Mouse (Mus musculus): ENCODE measurements around the gene Ryr1. TPM values are rescaled to one million over a fixed set of nuclear protein-coding genes. Genes with fewer than 3 reads are reported as not detected.
"Not testable (repeated sequence)": the region's sequence is repeated elsewhere in the genome, so short reads cannot be mapped to it uniquely, and the experiment has no call there.

Ryr1 gene
- total RNA-seq, 2 experiments from 2014 or later: 1,495 to 1,823 TPM

DNA sequence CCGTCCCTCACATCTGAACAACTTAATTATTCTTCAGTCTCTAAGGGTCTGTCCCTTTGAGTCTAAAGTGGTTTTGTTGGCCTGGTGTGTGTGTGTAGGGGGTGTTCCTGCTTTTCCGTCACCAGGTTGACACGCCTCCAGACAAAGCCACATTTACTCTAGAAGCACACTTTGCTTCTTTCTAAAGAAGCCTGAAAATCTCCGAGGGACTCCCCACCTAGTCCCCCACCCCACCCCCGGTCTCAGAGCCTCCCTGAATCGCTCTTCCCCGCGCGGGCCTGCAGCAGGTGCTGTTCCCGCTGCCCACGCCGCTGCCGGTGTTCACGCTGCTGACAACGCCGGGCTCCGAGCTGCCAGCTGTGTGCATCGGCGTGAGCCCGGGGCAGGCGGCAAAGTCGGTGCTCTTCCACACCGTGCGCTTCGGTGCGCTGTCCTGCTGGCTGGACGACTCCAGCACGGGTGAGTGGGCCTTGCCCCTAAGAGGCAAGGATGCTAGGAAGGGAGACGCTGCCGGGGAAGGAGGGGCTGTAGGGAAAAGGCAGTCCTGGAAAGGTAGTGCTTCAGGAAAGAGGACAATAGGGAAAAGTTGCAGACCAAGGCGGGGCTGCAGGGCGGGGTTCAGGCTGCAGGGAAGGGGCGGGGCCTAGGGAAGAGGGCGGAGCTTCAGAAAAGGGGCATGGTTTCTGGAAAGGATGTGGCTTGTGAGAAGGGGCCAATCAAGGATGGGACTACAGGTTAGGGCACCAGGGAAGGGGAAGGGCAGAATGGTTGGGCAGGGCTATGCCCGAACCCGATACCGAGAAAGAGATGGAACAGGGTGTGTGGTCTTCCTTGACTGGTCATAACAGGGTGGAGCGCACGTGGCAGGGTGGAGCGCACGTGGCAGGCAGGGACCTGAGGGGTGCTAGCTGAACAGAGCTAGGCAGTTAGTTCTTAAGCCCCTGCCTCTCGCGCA, 124.1 kb downstream of the Ryr1 start:
- intact Hi-C loops (cut with DNase I): no loop called here
- peak; percentile 49 to 56 for DNase-seq

DNA sequence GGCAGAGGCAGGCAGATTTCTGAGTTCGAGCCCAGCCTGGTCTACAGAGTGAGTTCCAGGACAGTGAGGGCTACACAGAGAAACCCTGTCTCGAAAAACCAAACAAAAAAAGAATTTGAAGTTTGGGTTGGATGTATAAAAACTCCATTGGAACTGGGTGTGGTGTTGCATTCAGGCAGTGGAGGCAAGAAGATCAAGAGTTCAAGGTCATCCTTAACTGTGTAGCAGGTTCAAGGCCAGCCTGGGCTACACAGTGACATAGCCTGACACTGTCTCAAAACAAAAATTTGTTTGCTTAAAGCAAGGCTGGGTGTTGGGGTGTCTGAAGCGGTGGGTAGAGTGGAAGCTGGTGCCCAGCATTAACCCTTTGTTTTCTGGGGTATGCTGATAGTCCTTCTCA, 131.6 kb downstream of the Ryr1 start:
- intact Hi-C loops (cut with DNase I): no loop called here
- no peak for DNase-seq

DNA sequence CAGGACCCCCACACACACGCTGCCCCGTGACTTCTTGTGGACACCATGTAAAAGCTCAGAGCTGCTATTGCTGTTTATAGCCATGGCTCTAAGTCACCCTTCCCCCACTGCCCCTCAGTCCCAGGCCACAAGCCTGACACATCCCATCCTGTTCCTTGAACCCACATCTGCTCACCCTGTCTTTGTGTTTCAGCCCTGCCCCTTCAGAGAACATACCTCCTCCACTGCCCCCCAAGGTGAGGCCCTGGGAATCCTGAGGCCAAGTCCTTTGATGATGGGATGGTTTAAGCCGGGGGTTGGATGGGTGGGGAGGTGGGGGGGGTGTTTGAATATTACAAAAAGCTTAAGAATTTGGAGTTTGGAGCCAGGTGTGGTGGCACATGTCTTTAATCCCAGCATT, 132.0 kb downstream of the Ryr1 start:
- intact Hi-C loops (cut with DNase I): no loop called here

DNA sequence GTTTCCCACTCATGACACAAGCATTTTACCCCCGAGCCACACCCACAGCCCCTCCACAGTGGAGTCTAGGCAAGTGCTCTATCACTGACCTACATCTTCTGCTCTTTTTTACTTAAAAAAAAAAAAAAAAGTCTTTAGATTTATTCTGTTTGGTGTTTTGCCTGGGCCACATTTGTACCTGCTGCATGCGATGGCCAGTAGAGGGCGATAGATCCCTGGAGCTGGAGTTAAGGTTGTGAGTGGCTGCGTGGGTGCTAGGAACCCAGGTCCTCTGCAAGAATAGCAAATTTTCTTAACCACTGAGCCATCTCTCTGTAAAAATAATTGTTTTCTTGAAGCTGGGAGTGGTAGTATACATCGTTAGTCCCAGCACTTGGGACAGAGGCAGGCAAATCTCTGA, 133.4 kb downstream of the Ryr1 start:
- no peak for DNase-seq
- intact Hi-C loops (cut with DNase I): no loop called here

More for the DNA sequence above, 132.0 kb downstream of the Ryr1 start:
- DNase-seq: no peak

DNA sequence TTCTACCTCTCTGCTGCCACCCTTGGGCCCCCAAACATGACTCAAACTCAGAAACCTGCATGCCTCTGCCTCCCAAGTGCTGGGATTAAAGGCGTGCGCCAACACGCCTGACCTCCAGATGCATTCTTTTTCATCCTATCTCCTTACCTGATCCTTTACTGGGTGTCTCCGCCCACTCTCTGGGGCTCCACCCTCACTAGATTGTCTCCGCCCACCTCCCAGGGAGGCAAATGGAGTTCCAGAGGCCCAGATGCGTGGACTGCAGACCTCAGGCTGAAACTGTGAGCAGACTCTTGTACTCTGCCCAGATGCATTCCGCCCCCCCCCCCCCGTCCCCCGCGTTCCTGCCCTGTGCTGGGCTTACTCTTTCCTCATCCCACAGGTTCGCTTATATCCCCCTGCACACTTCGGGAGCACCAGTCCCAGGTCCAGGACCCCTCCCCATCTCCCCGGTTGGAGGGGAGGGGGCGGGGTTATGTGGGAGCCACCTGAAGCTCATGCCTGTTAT, 134.2 kb downstream of the Ryr1 start:
- DNase-seq: no peak
- intact Hi-C loops (cut with DNase I): no loop called here

DNA sequence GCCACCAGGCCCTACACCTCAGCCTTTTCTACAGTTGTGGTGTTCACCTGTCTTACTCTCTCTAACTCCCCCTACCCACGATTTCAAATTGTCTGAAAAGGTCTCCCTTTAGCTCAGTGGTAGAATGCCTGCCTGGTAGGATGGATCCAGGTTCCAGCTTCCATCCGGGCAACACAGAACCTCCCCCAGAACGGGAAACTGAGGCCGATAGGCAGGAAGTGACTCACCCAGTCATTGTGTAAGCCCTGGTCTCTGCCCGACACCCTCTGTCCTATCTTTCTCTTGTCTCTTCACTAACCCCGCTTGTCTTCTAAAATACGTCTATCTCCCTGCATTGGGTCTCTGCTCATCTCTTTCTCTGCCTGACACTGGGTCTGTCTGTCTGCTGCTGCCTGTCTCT, 139.8 kb downstream of the Ryr1 start:
- no peak for DNase-seq
- intact Hi-C loops (cut with DNase I): loop anchor here (10.0 kb wide), 1 partner anchor 310 kb away; no protein-coding TSS in a partner anchor

DNA sequence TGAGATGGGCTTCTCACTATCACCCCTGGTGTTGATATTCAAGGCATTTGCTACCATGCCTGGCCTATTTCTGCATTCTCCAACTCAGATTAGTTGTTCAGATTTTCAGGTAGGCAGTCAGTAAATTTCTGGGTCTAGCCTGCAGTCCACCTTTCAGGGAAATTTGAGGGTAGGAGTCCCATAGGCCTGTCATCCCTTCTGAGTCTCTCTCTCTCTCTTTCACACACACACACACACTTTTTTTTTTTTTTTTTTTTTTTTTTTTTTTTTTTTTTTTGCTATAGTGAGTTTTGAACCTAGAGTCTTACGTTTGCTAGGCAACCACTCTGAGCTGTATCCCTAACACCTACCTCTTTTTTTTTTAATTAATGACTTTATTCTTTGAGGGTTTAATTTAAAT, 140.5 kb downstream of the Ryr1 start:
- DNase-seq: no peak
- intact Hi-C loops (cut with DNase I): loop anchor here (10.0 kb wide), 1 partner anchor 310 kb away; no protein-coding TSS in a partner anchor

DNA sequence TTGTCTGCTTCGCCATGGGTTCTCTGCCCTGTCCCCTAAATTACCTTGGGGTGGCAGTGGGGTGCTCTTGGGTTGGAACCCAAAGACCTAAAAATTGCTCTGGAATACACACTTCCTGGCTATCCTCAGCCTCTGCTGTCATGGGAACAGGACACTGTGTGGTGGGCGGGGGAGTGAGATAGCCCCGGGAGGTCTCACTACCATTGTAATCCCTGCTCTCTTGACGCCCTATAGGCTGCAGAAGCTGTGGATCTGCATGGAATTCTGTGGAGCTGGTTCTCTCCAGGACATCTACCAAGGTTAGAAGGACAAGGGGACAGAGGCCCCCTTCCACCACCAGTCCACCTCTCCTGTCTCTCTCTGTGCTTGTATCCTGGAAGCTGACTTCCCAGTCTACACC, 141.1 kb downstream of the Ryr1 start:
- no peak for DNase-seq
- intact Hi-C loops (cut with DNase I): loop anchor here (10.0 kb wide), 1 partner anchor 311 kb away; no protein-coding TSS in a partner anchor

DNA sequence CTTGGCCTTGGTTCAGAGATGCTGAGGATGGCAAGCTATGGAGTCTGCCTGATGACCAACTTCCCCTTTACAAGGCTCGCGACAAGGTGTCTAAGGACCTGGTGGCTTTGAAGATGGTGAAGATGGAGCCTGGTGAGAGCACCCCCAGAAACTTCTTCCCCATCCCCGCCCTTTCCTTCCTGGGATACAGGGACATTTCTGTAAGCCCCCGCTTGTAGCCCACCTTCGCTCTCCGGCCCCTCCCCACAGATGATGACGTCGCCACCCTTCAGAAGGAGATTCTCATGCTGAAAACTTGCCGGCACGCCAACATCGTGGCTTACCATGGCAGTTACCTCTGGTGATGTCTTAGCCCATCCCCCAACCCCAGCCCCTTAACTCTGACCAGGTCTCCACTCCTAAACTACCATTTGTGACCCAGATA, 141.8 kb downstream of the Ryr1 start:
- no peak for DNase-seq
- intact Hi-C loops (cut with DNase I): loop anchor here (10.0 kb wide), 1 partner anchor 312 kb away; no protein-coding TSS in a partner anchor

DNA sequence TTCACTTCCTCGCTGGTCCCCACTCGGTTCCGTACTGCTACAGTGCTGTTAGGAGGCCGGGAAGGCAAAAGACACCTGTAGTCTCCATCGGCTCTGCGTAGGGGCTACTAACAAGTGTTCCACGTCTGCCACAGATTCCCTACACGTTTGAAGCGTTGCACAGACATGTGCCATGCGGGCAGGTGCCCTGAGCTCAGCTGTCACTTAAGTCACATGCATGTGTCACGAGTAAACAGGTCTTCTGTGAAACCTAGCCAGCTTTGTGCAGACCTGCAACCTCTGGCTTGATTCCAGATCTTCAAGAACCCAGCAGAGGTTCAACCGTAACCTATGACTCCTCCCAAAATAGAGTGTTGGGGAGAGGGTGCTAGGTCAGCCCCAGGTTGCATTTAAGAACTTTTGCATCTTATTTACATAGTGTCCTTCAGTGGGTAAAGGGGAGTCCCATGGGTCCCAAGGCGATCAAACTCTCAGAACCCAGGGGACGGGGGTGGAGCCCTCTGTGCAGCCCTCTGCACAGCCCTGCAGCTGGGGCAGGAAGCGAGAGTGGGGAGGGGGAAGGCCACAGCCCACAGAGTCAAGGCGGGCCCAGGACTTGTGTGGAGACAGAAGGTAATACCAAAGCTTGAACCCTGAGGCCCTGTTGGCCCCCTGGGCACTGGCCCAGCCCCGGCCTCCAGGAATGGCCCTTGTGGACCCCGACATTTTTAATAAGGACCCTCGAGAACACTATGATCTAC, 142.5 kb downstream of the Ryr1 start:
- intact Hi-C loops (cut with DNase I): loop anchor here (10.0 kb wide), 1 partner anchor 312 kb away; no protein-coding TSS in a partner anchor
- DNase-seq: no peak

DNA sequence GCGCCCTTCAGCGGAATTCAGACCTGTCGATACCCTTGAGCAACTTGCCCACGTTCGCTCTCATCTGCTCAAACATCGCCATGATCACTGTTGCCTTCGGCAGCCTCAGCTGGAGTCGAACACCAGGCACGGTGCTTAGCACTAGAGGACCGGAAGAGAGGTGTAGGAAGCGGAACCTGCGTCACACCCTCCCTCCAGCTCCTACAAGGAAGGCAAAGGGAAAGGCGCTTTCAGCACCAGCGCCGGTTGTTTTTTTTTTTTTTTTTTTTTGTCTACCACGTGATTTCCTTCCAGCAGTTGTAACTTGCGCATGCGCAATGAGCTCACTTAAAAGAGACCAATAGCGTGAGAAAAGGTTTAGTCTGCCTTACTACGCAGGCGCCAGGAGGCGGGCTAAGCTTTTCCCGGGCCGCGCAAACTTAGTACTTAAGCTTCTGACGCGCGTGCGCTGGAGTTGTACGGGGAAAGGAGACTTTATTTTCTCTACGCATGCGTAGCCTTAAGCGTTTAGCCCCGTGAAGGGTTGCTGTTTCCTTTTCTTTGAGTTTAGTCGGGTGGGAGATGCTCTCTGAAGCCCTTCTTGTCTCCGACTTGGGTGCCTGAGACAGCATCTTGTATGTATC, 143.2 kb downstream of the Ryr1 start, which contains the start of the genes Eif3k and Map4k1:
Gene Eif3k, minus strand, starts transcription at position 214 of the 623 bp plus-strand sequence.
Gene Map4k1, plus strand, starts transcription at position 400 of the 623 bp plus-strand sequence.
- peak; percentile 92 to 95 for DNase-seq
- intact Hi-C loops (cut with DNase I): loop anchor here (10.0 kb wide), 1 partner anchor 313 kb away; no protein-coding TSS in a partner anchor

DNA sequence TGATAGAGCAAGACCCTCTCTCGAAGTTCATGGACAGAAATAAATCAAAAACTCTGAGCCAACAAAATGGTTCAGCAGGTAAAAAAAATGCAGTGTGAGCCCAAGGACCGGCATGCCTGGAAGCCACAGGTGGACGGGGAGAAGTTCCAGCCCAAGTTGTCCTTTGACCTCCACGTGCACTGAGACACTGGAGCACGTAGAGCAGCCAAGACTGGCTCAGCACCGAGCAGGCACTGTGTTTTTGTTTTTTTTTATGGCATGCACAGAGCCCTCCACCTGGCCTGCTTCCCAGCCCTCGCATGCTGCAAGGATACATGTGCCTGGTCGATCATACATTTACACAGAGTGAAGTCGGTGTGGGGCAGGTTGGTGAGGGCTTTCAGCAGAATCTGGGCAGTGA, 147.4 kb downstream of the Ryr1 start:
- intact Hi-C loops (cut with DNase I): no loop called here
- DNase-seq: no peak

DNA sequence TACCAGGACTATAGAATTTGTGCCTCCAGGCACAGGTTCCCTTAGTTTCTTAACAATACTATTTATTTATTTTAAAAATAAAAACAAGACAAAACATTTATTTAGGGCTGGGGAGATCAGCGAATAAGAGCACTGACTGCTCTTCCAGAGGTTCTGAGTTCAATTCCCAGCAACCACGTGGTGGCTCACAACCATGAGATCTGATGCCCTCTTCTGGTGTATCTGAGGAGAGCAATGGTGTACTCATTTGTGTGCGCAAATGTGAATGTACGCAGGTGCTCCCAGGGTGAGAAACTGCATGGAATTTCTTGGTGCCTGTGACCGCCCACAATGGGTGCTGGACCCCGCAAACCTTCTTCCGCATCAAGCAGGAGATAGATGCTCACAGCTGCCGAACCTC, 152.0 kb downstream of the Ryr1 start:
- DNase-seq: no peak
- intact Hi-C loops (cut with DNase I): loop anchor here (5.0 kb wide), 1 partner anchor 176 kb away; no protein-coding TSS in a partner anchor

DNA sequence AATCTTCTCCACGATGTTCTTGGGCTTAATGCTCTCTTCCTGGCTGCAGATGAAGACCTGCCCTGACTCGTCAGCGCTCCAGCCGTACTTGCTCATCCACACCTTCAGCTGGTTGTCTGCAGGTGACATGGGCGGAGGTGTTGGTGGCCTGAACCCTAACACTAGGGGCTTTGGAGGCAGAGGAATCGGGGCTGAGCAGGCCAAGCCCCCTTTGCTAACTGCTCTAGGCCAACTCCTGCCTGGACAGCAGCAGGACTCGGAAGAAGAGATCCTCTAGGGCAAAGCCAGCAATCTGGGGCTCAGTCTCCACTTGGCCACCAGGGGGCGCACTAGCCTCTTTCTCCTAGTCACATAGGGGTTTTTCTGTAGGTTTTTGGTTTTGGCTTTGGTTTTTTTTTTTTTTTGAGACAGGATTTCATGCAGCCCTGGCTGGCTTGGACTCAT, 152.4 kb downstream of the Ryr1 start:
- intact Hi-C loops (cut with DNase I): loop anchor here (5.0 kb wide), 1 partner anchor 175 kb away; no protein-coding TSS in a partner anchor
- DNase-seq: peak; percentile 66 to 72

DNA sequence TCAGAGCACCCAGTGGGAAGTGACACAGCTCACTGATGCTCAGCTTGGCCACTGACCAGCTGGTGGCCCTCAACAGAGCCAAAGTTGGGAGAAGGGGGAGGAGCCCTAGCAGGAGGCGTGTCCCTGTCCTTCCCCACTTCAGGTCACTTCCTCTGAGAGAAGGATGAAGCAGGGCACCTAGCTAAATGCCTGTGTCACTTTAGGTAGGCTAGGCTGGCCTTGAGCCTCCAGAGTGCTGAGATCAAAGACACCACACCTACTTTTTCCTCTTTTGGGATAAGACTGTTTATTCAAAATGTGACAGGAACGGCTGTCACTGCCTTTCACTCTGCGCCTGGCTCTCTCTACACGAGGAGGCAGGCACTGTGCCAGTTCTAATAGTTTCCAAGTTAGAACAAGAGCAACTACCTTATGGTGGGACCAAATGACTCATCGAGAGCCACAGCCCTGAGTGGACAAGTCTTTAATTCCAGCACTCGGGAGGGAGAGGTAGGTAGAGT, 153.2 kb downstream of the Ryr1 start:
- intact Hi-C loops (cut with DNase I): loop anchor here (5.0 kb wide), 1 partner anchor 175 kb away; no protein-coding TSS in a partner anchor
- DNase-seq: peak in 1 of 2 experiments; percentile 19

DNA sequence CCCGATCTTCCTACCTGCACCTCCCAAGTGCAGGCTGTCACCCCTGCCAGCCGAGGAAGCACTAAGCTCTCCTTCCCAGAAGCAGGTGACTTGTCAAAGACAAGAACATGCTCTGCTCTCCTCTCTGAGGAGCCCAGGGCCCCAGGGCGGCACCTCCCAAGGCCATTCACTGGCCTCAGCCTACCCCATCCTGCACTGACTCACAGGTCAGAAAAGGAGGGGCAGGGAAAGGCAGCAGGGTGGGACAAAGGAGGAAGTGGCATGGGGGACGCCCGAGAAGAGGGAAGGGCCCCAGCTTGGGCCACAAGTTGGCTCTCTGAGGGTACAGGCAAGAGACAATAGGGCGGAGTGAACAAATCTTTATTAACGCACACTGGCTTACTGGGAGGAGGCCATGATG, 153.9 kb downstream of the Ryr1 start:
- no peak for DNase-seq
- intact Hi-C loops (cut with DNase I): loop anchor here (5.0 kb wide), 1 partner anchor 174 kb away; no protein-coding TSS in a partner anchor

DNA sequence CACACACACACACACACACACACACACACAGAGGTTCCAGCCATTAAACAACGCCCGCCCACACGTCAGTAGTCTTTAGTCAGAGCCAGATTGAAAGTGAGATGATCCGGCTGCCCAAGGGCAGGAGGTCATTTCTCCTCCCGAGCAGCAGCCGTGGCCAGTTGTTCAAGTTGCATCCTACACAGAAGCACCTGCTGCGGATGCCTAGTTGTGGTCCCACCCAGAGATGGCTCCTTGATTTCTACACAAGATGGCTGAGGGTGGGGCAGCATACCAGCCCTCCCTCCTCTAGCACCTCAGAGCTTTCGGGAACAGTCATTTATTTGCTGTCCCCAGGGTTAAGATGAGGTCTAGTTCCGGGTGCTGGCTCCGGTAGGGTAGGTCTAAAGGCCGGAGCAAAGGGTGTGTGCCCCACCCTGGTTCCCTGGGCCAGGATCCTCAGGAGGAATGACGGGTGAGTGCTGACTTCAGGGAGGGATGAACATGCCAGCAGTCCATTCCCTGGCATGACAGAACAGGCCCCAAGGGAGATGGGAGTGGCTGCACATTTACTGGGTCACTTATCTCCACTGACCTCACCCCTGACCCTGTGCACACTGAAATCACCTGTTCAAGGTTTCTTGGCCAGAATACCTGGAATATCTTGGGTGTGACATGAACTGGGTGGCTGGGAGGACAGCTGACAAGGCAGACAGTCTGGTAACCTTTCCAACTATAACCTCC, 155.1 kb downstream of the Ryr1 start:
- DNase-seq: no peak
- intact Hi-C loops (cut with DNase I): loop anchor here (5.0 kb wide), 1 partner anchor 173 kb away; no protein-coding TSS in a partner anchor

DNA sequence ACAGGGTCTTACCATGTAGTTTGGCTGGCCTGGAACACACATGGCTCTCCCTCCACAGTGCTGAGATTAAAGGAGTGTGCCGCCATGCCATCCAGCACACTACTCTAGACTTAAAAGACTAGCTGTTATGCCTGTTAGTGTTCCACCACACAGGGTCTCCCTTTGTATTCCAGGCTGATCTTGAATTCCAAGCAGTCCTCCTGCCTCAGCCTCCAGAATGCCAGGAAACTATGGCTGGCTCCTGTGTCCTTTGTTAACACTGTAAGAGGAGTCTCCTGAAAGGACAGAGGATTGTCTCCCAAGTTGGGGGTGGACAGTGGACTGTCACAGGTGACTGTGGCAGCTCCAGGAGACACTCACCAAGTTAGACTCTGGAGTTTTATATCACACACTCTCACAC, 155.7 kb downstream of the Ryr1 start:
- intact Hi-C loops (cut with DNase I): no loop called here
- no peak for DNase-seq

DNA sequence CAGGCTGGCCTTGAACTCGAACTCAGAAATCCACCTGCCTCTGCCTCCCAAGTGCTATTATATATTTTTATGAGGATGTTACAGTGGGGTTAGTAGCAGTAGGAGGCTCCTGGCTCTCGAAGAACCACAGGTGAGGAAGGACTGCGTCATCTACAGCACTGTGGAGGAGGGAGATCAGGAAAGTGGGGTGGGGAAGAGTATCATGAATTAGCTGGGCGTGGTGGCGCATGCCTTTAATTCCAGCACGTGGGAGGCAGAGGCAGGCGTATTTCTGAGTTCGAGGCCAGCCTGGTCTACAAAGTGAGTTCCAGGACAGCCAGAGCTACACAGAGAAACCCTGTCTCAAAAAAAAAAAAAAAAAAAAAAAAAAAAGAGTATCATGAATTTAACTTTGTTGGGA, 156.9 kb downstream of the Ryr1 start:
- intact Hi-C loops (cut with DNase I); DNase-seq: not testable (repeated sequence)

Data from gastrocnemius, postnatal 36 days (tissue).